In genomic region chr9:60968281-60969031, GRCm38 (mm10) we compare ENCODE assay signal across 13 mouse cellular contexts.
DNase-seq lines count a peak whose midpoint lies in the region; ATAC-seq lines count a peak whose summit lies in the region.
"Had no signal": no experiment of that assay in that cellular context is flagged by ENCODE, and none has a peak within 500 bp of the region (broad histone marks: within the 10 kb centered on the region; RNA-seq: fewer than 3 reads in every experiment).

No protein-coding gene starts in this region.

- no peak overlapping the region for H3K4me2 ChIP-seq in forebrain, embryonic 13.5 days
- H3K4me2 ChIP-seq in forebrain, embryonic 11.5 days (ENCODE audit: low read depth, low read length, severe bottlenecking), result no peak overlapping the region
- no peak overlapping the region for H3K4me2 ChIP-seq in forebrain, embryonic 16.5 days (ENCODE audit: low read length)
- H3K4me2 ChIP-seq: liver, embryonic 15.5 days had no signal

- H3K9me3 ChIP-seq in forebrain, embryonic 13.5 days (replicated peaks), result no peaks in the 10 kb centered on the region
- H3K9me3 ChIP-seq in forebrain, embryonic 11.5 days (ENCODE audit: control insufficient read depth, low read length), result no peaks in the 10 kb centered on the region
- H3K9me3 ChIP-seq in forebrain, embryonic 16.5 days (ENCODE audit: control insufficient read depth, low read length), result no peaks in the 10 kb centered on the region
- H3K9me3 ChIP-seq: liver, embryonic 15.5 days had no signal

- DNase-seq in forebrain, embryonic 11.5 days (ENCODE audit: low spot score), result no peak
- peak; percentile 23 for DNase-seq in left cerebral cortex, postnatal 4 days
- DNase-seq in left cerebral cortex, adult 11 months (ENCODE audit: low spot score), result no peak
- peak; percentile 24 for DNase-seq in Muller cell, postnatal 12 days (ENCODE audit: inconsistent ontology term)
- DNase-seq in right cerebral cortex, postnatal 10 days (ENCODE audit: low spot score in 2 of 2), result no peak
- DNase-seq: gastrocnemius, postnatal 25 days; heart, postnatal 36 days; right cerebral cortex, postnatal 14 days; thymus, postnatal 4 days had no signal

- peak overlapping the region; percentile 31; the same call in 1 of the 2 replicates for H3K27ac ChIP-seq in forebrain, embryonic 13.5 days
- H3K27ac ChIP-seq in forebrain, embryonic 11.5 days (ENCODE audit: low read depth, low read length), result no peak overlapping the region
- peak overlapping the region; percentile 50 for H3K27ac ChIP-seq in forebrain, embryonic 16.5 days (ENCODE audit: low read length)
- H3K27ac ChIP-seq: liver, embryonic 15.5 days had no signal

- H3K27me3 ChIP-seq in forebrain, embryonic 13.5 days, result no peaks in the 10 kb centered on the region
- no peaks in the 10 kb centered on the region for H3K27me3 ChIP-seq in forebrain, embryonic 11.5 days (ENCODE audit: control insufficient read depth, insufficient read depth, low read length)
- H3K27me3 ChIP-seq in forebrain, embryonic 16.5 days (replicated peaks; ENCODE audit: control insufficient read depth, insufficient read depth, low read length), result no peaks in the 10 kb centered on the region
- H3K27me3 ChIP-seq: liver, embryonic 15.5 days had no signal

- WGBS in forebrain, embryonic 13.5 days, result 49% methylated on average over 4 of the region's 4 CpGs
- WGBS in forebrain, embryonic 11.5 days, result 59% methylated on average over 4 of the region's 4 CpGs
- 27% methylated on average over 4 of the region's 4 CpGs for WGBS in forebrain, embryonic 16.5 days

- no peaks in the 10 kb centered on the region for H3K36me3 ChIP-seq in forebrain, embryonic 13.5 days (ENCODE audit: poor library complexity, severe bottlenecking)
- H3K36me3 ChIP-seq in forebrain, embryonic 11.5 days (ENCODE audit: control insufficient read depth, insufficient read depth, low read length), result no peaks in the 10 kb centered on the region
- no peaks in the 10 kb centered on the region for H3K36me3 ChIP-seq in forebrain, embryonic 16.5 days (ENCODE audit: control insufficient read depth, insufficient read depth)
- H3K36me3 ChIP-seq: liver, embryonic 15.5 days had no signal

- H3K4me1 ChIP-seq in forebrain, embryonic 13.5 days, result 0 out of 2 replicates have a peak, but pooled peaks cover 8% of the 10 kb centered on the region
- H3K4me1 ChIP-seq in forebrain, embryonic 11.5 days (replicated peaks; ENCODE audit: control insufficient read depth, insufficient read depth, low read length), result no peaks in the 10 kb centered on the region
- H3K4me1 ChIP-seq in forebrain, embryonic 16.5 days (replicated peaks; ENCODE audit: control insufficient read depth, insufficient read depth, low read length), result peaks cover 13% of the 10 kb centered on the region
- H3K4me1 ChIP-seq: liver, embryonic 15.5 days had no signal

- H3K4me3 ChIP-seq in forebrain, embryonic 13.5 days, result no peak overlapping the region
- H3K4me3 ChIP-seq in forebrain, embryonic 11.5 days (ENCODE audit: low read depth, low read length), result no peak overlapping the region
- no peak overlapping the region for H3K4me3 ChIP-seq in forebrain, embryonic 16.5 days (replicated peaks; ENCODE audit: low read length)
- H3K4me3 ChIP-seq: liver, embryonic 15.5 days had no signal

- ATAC-seq in forebrain, embryonic 13.5 days, result no peak; the same call in 1 of the 2 replicates
- ATAC-seq in forebrain, embryonic 11.5 days (replicated peaks; ENCODE audit: low FRiP score), result no peak
- peak; percentile 75 for ATAC-seq in forebrain, embryonic 16.5 days
- no peak for ATAC-seq in megakaryocyte progenitor cell, adult 5-6 weeks (replicated peaks; ENCODE audit: poor library complexity)

- intact Hi-C loops in left cerebral cortex, postnatal 4 days (cut with DNase I), result no loop called here

- no peak overlapping the region for H3K9ac ChIP-seq in forebrain, embryonic 13.5 days
- no peak overlapping the region for H3K9ac ChIP-seq in forebrain, embryonic 11.5 days (ENCODE audit: low read length)
- no peak overlapping the region for H3K9ac ChIP-seq in forebrain, embryonic 16.5 days (replicated peaks; ENCODE audit: low read depth, low read length)
- H3K9ac ChIP-seq: liver, embryonic 15.5 days had no signal

Comparison
In these comparisons a context has a peak if more than half of its experiments do, and no peak if none do; other contexts are left out.
1. DNase-seq: peak in left cerebral cortex, postnatal 4 days (single experiment) and Muller cell, postnatal 12 days (single experiment); none in forebrain, embryonic 11.5 days (single experiment), left cerebral cortex, adult 11 months (single experiment) and right cerebral cortex, postnatal 10 days (0 of 2).